Mouse (Mus musculus) megakaryocyte, embryonic 14.5 days (primary cell): ENCODE results near the gene Nkain2.

Experiments
- FLI1 ChIP-seq: IDR thresholded peaks from 2 replicates; pipeline ENCODE4 v1.6.1; 2012; ENCODE audit warnings: low read length, inconsistent platforms, mixed read lengths
- GATA1 ChIP-seq: IDR thresholded peaks from 3 replicates; pipeline ENCODE4 v1.6.1; 2012; ENCODE audit warnings: mixed read lengths, low read length, inconsistent platforms, borderline replicate concordance

DNA sequence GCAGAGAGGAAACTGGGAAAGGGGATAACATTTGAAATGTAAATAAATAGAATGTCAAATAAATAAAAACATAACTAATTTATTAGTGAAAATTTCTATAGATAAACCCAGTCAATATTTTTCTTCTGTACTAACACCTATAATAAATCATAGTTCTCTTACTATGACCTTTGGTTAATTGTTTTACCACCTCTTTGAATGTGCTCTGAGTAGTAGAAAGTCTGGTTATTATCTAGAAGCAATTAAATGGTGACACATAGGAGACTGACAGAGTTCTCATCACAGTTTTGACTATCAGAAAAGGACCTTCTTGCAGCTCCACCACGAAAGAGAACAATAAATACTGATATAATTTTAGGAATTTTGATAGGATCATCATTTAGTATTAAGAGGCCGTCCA, 295.3 kb downstream of the Nkain2 start:
- TF ChIP-seq GATA1 = no peak
- TF ChIP-seq FLI1 = no peak
